ENCODE assay signal across 8 mouse cellular contexts in the genomic region with DNA sequence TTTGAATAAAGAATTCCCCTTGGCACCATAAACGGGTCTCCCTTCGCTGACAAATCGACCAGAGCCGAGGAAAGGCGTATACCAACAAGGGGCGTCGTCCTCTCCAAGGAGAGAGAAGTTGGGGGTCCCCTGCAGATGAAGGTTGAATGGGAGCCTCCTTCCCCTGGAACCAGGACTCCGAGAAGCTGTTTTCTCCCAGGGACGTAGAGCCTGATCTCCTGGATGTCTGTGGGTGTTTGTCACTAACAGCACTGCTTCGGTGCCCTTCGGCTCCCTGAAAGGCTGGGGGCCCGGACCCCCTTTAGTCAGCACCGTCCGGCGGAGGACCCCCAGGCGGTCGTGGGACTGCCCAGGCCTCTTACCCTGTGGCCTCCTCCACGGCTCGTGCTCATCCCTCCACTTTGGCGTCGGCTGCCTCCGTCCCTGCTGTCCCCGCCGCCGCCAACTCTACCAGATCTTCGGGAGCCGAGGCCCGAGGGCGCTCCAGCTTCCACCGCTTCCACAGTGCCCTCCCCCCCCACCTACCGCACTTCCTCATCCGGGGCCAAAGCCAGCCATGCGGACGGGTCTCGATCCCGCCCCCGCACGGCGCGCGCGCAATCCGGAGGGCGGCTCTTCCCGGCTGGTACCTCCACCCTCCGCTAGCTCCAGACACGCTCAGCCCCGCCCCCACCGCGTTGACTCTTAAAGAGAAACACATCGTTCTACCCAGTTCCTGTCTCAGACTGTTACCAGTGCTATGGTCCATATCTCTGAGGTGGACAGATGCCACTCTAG. TPM values are rescaled to one million over a fixed set of nuclear protein-coding genes. Genes with fewer than 3 reads are reported as not detected.
DNase-seq lines count a peak whose midpoint lies in the region; ATAC-seq lines count a peak whose summit lies in the region.

Gene Prr14l, minus strand, starts transcription at position 526 of the 777 bp plus-strand sequence.

- H3K4me2 ChIP-seq in hindbrain, embryonic 11.5 days (replicated peaks; ENCODE audit: low read depth, low read length) = peak within 1 kb of the TSS; percentile 68

- WGBS in hindbrain, embryonic 11.5 days = under 1% methylated on average over 51 of the region's 51 CpGs

- peak within 1 kb of the TSS; percentile 48 for H3K27ac ChIP-seq in hindbrain, embryonic 11.5 days (ENCODE audit: low read depth, low read length)

- DNase-seq in Muller cell, postnatal 12 days (ENCODE audit: inconsistent ontology term) = peak; percentile 98
- peak; percentile 98 for DNase-seq in cerebellum, adult 9-11 months
- DNase-seq in frontal cortex, adult 2 months (ENCODE audit: extremely low spot score in 1 of 2, low spot score in 1 of 2) = peak; percentile 96 to 100
- DNase-seq in hindbrain, embryonic 11.5 days (ENCODE audit: low spot score) = peak; percentile 100
- DNase-seq in layer of hippocampus, postnatal 10 days (ENCODE audit: low spot score in 2 of 2) = peak; percentile 100
- peak; percentile 99 for DNase-seq in lung, postnatal 10 days
- DNase-seq in ovary, postnatal 36 days (ENCODE audit: low spot score) = peak; percentile 99
- DNase-seq in thymus, postnatal 25 days = peak; percentile 100

- peak within 1 kb of the TSS; percentile 67 for H3K4me3 ChIP-seq in hindbrain, embryonic 11.5 days (ENCODE audit: low read depth, low read length)

- H3K9me3 ChIP-seq in hindbrain, embryonic 11.5 days (ENCODE audit: control insufficient read depth, low read length) = no peaks in the 10 kb centered on the region

- H3K9ac ChIP-seq in hindbrain, embryonic 11.5 days (ENCODE audit: low read depth, low read length) = peak within 1 kb of the TSS; percentile 89

- peak; percentile 96 for ATAC-seq in hindbrain, embryonic 11.5 days (ENCODE audit: low FRiP score)

- no peaks in the 10 kb centered on the region for H3K36me3 ChIP-seq in hindbrain, embryonic 11.5 days (ENCODE audit: control insufficient read depth, insufficient read depth, low read length)

- no peaks in the 10 kb centered on the region for H3K27me3 ChIP-seq in hindbrain, embryonic 11.5 days (ENCODE audit: control insufficient read depth, insufficient read depth, low read length)

- peaks cover 2% of the 10 kb centered on the region; the same call in 1 of the 2 replicates for H3K4me1 ChIP-seq in hindbrain, embryonic 11.5 days (replicated peaks; ENCODE audit: control insufficient read depth, insufficient read depth, low read length)

RNA-seq across cellular contexts. Expression of gene Prr14l, which starts in this region (rescaled TPM):
- polyA plus RNA-seq in frontal cortex, adult 2 months (2012; rRNA removed) = 15.0 and 15.2 TPM in 2 replicates
- 14.7 and 20.0 TPM in 2 replicates for polyA plus RNA-seq in hindbrain, embryonic 11.5 days (2014; fragmentation: Nextera tagmentation; extraction: Ambion mirVana)
- total RNA-seq in layer of hippocampus, postnatal 10 days (2021) = 10 to 100 TPM; 44.0 to 44.9 TPM

Comparison
In these comparisons a context has a peak if more than half of its experiments do, and no peak if none do; other contexts are left out.
1. Peak in every context shown above with its lines: DNase-seq, ATAC-seq, H3K4me3 ChIP-seq and H3K27ac ChIP-seq.